Mouse (Mus musculus): ENCODE data around the gene Tat. TPM values are rescaled to one million over a fixed set of nuclear protein-coding genes. Genes with fewer than 3 reads are reported as not detected.

Tat gene
- polyA plus RNA-seq, 1 experiment: 0.61 TPM

- Histone ChIP-seq H3K27me3 (ENCODE audit: control insufficient read depth, insufficient read depth, low read length) (no peaks in the 10 kb centered on the region; the same call in none of the 2 replicates), H3K27ac (ENCODE audit: control insufficient read depth, insufficient read depth, low read length) (no peak within 1 kb of the TSS), H3K4me3 (ENCODE audit: control insufficient read depth, insufficient read depth, low read length) (no peak within 1 kb of the TSS), H3K36me3 (ENCODE audit: control insufficient read depth, insufficient read depth, low read length) (no peaks in the 10 kb centered on the region), H3K4me1 (replicated peaks; ENCODE audit: control insufficient read depth, insufficient read depth, low read length) (no peaks in the 10 kb centered on the region)
- TF ChIP-seq POLR2A (IDR thresholded peaks at IDR 0.05; ENCODE audit: control insufficient read depth, extremely low read depth, insufficient read depth, low read length, poor library complexity) (no peak), CTCF (IDR thresholded peaks at IDR 0.05; ENCODE audit: borderline replicate concordance, control insufficient read depth, extremely low read depth, insufficient read depth, low read length, poor library complexity) (peak; percentile 85)
- DNase-seq: peak; percentile 29
- 8% methylated on average over 64 of the region's 64 CpGs for WGBS
Measured at GRCm38 (mm10) chr8:109961693-109962367, 28.4 kb upstream of the Tat start, which contains the start of gene Marveld3. Gene Marveld3, minus strand, starts transcription at chr8:109962203.

- Histone ChIP-seq H3K4me1 (replicated peaks; ENCODE audit: control insufficient read depth, insufficient read depth, low read length) (no peaks in the 10 kb centered on the region), H3K36me3 (ENCODE audit: control insufficient read depth, insufficient read depth, low read length) (no peaks in the 10 kb centered on the region), H3K4me3 (ENCODE audit: control insufficient read depth, insufficient read depth, low read length) (no peak overlapping the region), H3K27me3 (ENCODE audit: control insufficient read depth, insufficient read depth, low read length) (no peaks in the 10 kb centered on the region; the same call in none of the 2 replicates), H3K27ac (ENCODE audit: control insufficient read depth, insufficient read depth, low read length) (no peak overlapping the region)
- DNase-seq: no peak
- 73% methylated on average over 9 of the region's 9 CpGs for WGBS
- TF ChIP-seq CTCF (IDR thresholded peaks at IDR 0.05; ENCODE audit: borderline replicate concordance, control insufficient read depth, extremely low read depth, insufficient read depth, low read length, poor library complexity): no peak
- no peak for TF ChIP-seq POLR2A (IDR thresholded peaks at IDR 0.05; ENCODE audit: control insufficient read depth, extremely low read depth, insufficient read depth, low read length, poor library complexity)
Measured at GRCm38 (mm10) chr8:109962896-109963295, 27.3 kb upstream of the Tat start.

- no peak for DNase-seq
- Histone ChIP-seq H3K27ac (ENCODE audit: control insufficient read depth, insufficient read depth, low read length) (no peak overlapping the region), H3K36me3 (ENCODE audit: control insufficient read depth, insufficient read depth, low read length) (no peaks in the 10 kb centered on the region), H3K27me3 (ENCODE audit: control insufficient read depth, insufficient read depth, low read length) (no peaks in the 10 kb centered on the region; the same call in none of the 2 replicates), H3K4me1 (replicated peaks; ENCODE audit: control insufficient read depth, insufficient read depth, low read length) (no peaks in the 10 kb centered on the region), H3K4me3 (ENCODE audit: control insufficient read depth, insufficient read depth, low read length) (no peak overlapping the region)
- WGBS: 77% methylated on average over 13 of the region's 13 CpGs
- TF ChIP-seq POLR2A (IDR thresholded peaks at IDR 0.05; ENCODE audit: control insufficient read depth, extremely low read depth, insufficient read depth, low read length, poor library complexity) (no peak), CTCF (IDR thresholded peaks at IDR 0.05; ENCODE audit: borderline replicate concordance, control insufficient read depth, extremely low read depth, insufficient read depth, low read length, poor library complexity) (no peak)
Measured at GRCm38 (mm10) chr8:109963421-109963820, 26.8 kb upstream of the Tat start.

- DNase-seq: no peak
- H3K27ac ChIP-seq (ENCODE audit: control insufficient read depth, insufficient read depth, low read length): no peak overlapping the region
- TF ChIP-seq POLR2A (IDR thresholded peaks at IDR 0.05; ENCODE audit: control insufficient read depth, extremely low read depth, insufficient read depth, low read length, poor library complexity): no peak
- TF ChIP-seq CTCF (IDR thresholded peaks at IDR 0.05; ENCODE audit: borderline replicate concordance, control insufficient read depth, extremely low read depth, insufficient read depth, low read length, poor library complexity): no peak
- no peaks in the 10 kb centered on the region for H3K36me3 ChIP-seq (ENCODE audit: control insufficient read depth, insufficient read depth, low read length)
- H3K4me1 ChIP-seq (replicated peaks; ENCODE audit: control insufficient read depth, insufficient read depth, low read length): no peaks in the 10 kb centered on the region
- H3K4me3 ChIP-seq (ENCODE audit: control insufficient read depth, insufficient read depth, low read length): no peak overlapping the region
- H3K27me3 ChIP-seq (ENCODE audit: control insufficient read depth, insufficient read depth, low read length): peaks cover 2% of the 10 kb centered on the region
- 68% methylated on average over 4 of the region's 4 CpGs for WGBS
Measured at GRCm38 (mm10) chr8:109964106-109964505, 26.1 kb upstream of the Tat start.

- WGBS: 55% methylated on average over 10 of the region's 10 CpGs
- 0 out of 2 replicates have a peak, but pooled peaks cover 2% of the 10 kb centered on the region for H3K27me3 ChIP-seq (ENCODE audit: control insufficient read depth, insufficient read depth, low read length)
Measured at GRCm38 (mm10) chr8:109968837-109969236, 21.4 kb upstream of the Tat start.

GRCm38 (mm10) chr8:109970323-109970722 is 19.9 kb upstream of the Tat start:
- Histone ChIP-seq H3K27ac (ENCODE audit: control insufficient read depth, insufficient read depth, low read length) (no peak overlapping the region), H3K4me3 (ENCODE audit: control insufficient read depth, insufficient read depth, low read length) (no peak overlapping the region), H3K4me1 (replicated peaks; ENCODE audit: control insufficient read depth, insufficient read depth, low read length) (no peaks in the 10 kb centered on the region), H3K36me3 (ENCODE audit: control insufficient read depth, insufficient read depth, low read length) (no peaks in the 10 kb centered on the region), H3K27me3 (ENCODE audit: control insufficient read depth, insufficient read depth, low read length) (0 out of 2 replicates have a peak, but pooled peaks cover 2% of the 10 kb centered on the region)
- TF ChIP-seq CTCF (IDR thresholded peaks at IDR 0.05; ENCODE audit: borderline replicate concordance, control insufficient read depth, extremely low read depth, insufficient read depth, low read length, poor library complexity) (no peak), POLR2A (IDR thresholded peaks at IDR 0.05; ENCODE audit: control insufficient read depth, extremely low read depth, insufficient read depth, low read length, poor library complexity) (no peak)
- no peak for DNase-seq
- 10% methylated on average over 9 of the region's 9 CpGs for whole genome bisulfite sequencing

More at GRCm38 (mm10) chr8:109968837-109969236, 21.4 kb upstream of the Tat start:
- TF ChIP-seq CTCF (IDR thresholded peaks at IDR 0.05; ENCODE audit: borderline replicate concordance, control insufficient read depth, extremely low read depth, insufficient read depth, low read length, poor library complexity) (no peak), POLR2A (IDR thresholded peaks at IDR 0.05; ENCODE audit: control insufficient read depth, extremely low read depth, insufficient read depth, low read length, poor library complexity) (no peak)
- H3K4me3 ChIP-seq (ENCODE audit: control insufficient read depth, insufficient read depth, low read length): no peak overlapping the region
- DNase-seq: no peak
- no peaks in the 10 kb centered on the region for H3K36me3 ChIP-seq (ENCODE audit: control insufficient read depth, insufficient read depth, low read length)
- no peaks in the 10 kb centered on the region for H3K4me1 ChIP-seq (replicated peaks; ENCODE audit: control insufficient read depth, insufficient read depth, low read length)
- H3K27ac ChIP-seq (ENCODE audit: control insufficient read depth, insufficient read depth, low read length): no peak overlapping the region

All from thymus, adult 2 months (tissue).